Mouse (Mus musculus): ENCODE measurements around the gene Barx1.

GRCm38 (mm10) chr13:48660221-48660734 lies 2.5 kb upstream of the Barx1 start:
- no peak for TF ChIP-seq CTCF (IDR thresholded peaks at IDR 0.05; ENCODE audit: low read depth, low read length)
- no peak for TF ChIP-seq POLR2A (IDR thresholded peaks at IDR 0.05; ENCODE audit: insufficient read depth, low read length)
- TF ChIP-seq EP300 (IDR thresholded peaks at IDR 0.05; ENCODE audit: insufficient read depth, low read depth, low read length) = no peak

All from ES-Bruce4 (cell line).